Mouse (Mus musculus): ENCODE results near the gene Mfn2.

DNA sequence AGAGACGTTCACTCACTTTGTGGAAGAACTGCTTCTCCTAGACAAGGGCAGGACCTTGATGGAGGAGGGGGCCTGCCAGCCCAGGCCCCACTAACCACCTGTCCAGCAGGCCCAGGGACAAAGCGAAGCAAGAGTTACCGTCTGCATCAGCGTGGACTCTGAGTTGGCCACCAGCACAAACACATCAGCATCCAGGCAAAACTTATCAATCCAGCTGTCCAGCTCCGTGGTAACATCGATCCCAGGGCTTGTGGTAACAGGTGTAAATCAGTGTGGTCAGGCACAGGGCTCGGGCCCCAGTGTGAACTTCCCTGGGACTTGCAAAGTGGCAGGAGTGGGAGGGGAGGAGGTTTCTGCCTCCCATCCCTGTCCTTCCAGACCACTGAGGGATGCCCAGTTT, 17.2 kb downstream of the Mfn2 start:
- TF ChIP-seq MAFK (IDR thresholded peaks at IDR 0.05; ENCODE audit: insufficient read depth, low read depth, low read length) (no peak), ZNF384 (IDR thresholded peaks at IDR 0.05; ENCODE audit: low read depth, low read length) (no peak), HCFC1 (IDR thresholded peaks at IDR 0.05; ENCODE audit: borderline replicate concordance, insufficient read depth, low read length) (no peak), CHD2 (IDR thresholded peaks at IDR 0.05; ENCODE audit: low read depth, low read length) (no peak)
